Mouse (Mus musculus): ENCODE measurements around the gene Plxnb2. TPM values are rescaled to one million over a fixed set of nuclear protein-coding genes. Genes with fewer than 3 reads are reported as not detected.

Plxnb2 gene
- polyA plus RNA-seq, 1 experiment from 2014 or later: 128 TPM

GRCm38 (mm10) chr15:89110147-89110546 is 70.4 kb downstream of the Plxnb2 start:
- H3K4me2 ChIP-seq: no peak overlapping the region
- WGBS: 76% methylated on average over 9 of the region's 9 CpGs
- peaks cover 51% of the 10 kb centered on the region for H3K36me3 ChIP-seq
- no peak overlapping the region for H3K27ac ChIP-seq
- no peaks in the 10 kb centered on the region for H3K27me3 ChIP-seq (replicated peaks)
- H3K4me3 ChIP-seq (replicated peaks): no peak overlapping the region
- no peaks in the 10 kb centered on the region for H3K9me3 ChIP-seq
- no peak overlapping the region for H3K9ac ChIP-seq
- no peaks in the 10 kb centered on the region for H3K4me1 ChIP-seq
- ATAC-seq (ENCODE audit: insufficient read depth, low FRiP score, low read depth): no peak

DNA sequence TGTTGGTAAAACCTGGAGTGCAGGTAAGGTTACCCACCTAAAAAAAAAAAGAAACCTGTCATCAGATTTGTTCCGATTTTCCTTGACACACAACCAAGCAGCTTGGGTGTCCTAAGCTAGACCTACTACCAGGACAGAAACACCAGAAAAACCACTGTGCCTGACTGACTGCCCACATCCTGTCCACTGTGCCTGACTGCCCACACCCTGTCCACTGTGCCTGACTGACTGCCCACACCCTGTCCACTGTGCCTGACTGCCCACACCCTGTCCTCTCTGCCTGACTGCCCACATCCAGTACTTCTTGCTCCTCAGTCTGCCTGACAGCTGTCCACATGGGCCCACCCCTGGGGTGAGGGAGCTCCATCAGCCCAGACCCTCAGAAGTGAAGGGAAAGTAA is 73.6 kb downstream of the Plxnb2 start:
- 100% methylated on average over 1 of the region's 1 CpGs for WGBS
- H3K36me3 ChIP-seq: peaks cover 75% of the 10 kb centered on the region

DNA sequence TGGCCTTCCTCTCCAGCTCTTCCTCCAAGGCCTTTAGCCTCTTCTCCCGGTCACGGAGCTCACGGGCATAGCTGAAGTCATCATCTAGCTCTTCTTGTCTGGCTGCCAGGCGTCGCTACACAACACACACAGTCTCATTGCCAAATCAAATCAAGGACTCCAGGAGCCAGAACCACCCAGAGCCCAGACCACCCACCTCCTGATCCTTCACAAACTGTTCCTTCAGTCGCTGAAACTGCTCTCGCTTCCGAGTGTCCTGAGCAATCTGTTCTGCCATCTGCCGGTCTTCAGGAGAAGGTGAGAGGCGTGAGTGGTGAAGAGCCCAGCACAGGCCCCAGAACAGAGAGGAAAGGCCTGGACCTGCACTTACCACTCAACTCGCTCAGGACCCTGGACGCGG is 74.5 kb downstream of the Plxnb2 start:
- no peak overlapping the region for H3K9ac ChIP-seq
- no peaks in the 10 kb centered on the region for H3K27me3 ChIP-seq (replicated peaks)
- no peak overlapping the region for H3K4me2 ChIP-seq
- H3K4me3 ChIP-seq (replicated peaks): no peak overlapping the region
- ATAC-seq (ENCODE audit: insufficient read depth, low FRiP score, low read depth): no peak
- H3K4me1 ChIP-seq: no peaks in the 10 kb centered on the region
- H3K36me3 ChIP-seq: peaks cover 80% of the 10 kb centered on the region
- H3K27ac ChIP-seq: no peak overlapping the region
- 89% methylated on average over 13 of the region's 13 CpGs for WGBS
- H3K9me3 ChIP-seq: no peaks in the 10 kb centered on the region

More for the DNA sequence above, 73.6 kb downstream of the Plxnb2 start:
- Histone ChIP-seq H3K4me1 (no peaks in the 10 kb centered on the region), H3K27ac (no peak overlapping the region), H3K4me2 (no peak overlapping the region), H3K9ac (no peak overlapping the region), H3K4me3 (replicated peaks) (no peak overlapping the region), H3K27me3 (replicated peaks) (no peaks in the 10 kb centered on the region), H3K9me3 (no peaks in the 10 kb centered on the region)
- ATAC-seq (ENCODE audit: insufficient read depth, low FRiP score, low read depth): no peak

Small RNA genes within 50 kb of the gene (microRNA-seq; reads per million reads assigned to microRNA genes)
- gene Mir6958: 1.2 reads per million
- gene Mir7118: 0.58 reads per million

Other genes with a start within 250 kb of the Plxnb2 start
- gene Ttll8, start 226.4 kb downstream of the Plxnb2 start, polyA plus RNA-seq (2015; fragmentation: Nextera tagmentation; extraction: Ambion mirVana): not detected in 2 replicates
- gene Mlc1, start 201.8 kb downstream of the Plxnb2 start, polyA plus RNA-seq (2015; fragmentation: Nextera tagmentation; extraction: Ambion mirVana): 0.09 TPM in 1 of 2 replicates, not detected in the other
- 0.08 TPM in 1 of 2 replicates, not detected in the other for gene Mov10l1, start 197.9 kb downstream of the Plxnb2 start, polyA plus RNA-seq (2015; fragmentation: Nextera tagmentation; extraction: Ambion mirVana)
- 0.55 and 0.64 TPM in 2 replicates for gene Panx2, start 121.1 kb downstream of the Plxnb2 start, polyA plus RNA-seq (2015; fragmentation: Nextera tagmentation; extraction: Ambion mirVana)
- gene Trabd, start 105.7 kb downstream of the Plxnb2 start, polyA plus RNA-seq (2015; fragmentation: Nextera tagmentation; extraction: Ambion mirVana): 57.1 and 60.0 TPM in 2 replicates
- 17.9 and 19.7 TPM in 2 replicates for gene Selenoo, start 91.7 kb downstream of the Plxnb2 start, polyA plus RNA-seq (2015; fragmentation: Nextera tagmentation; extraction: Ambion mirVana)
- gene Tubgcp6, start 57.7 kb downstream of the Plxnb2 start, polyA plus RNA-seq (2015; fragmentation: Nextera tagmentation; extraction: Ambion mirVana): 12.0 and 12.9 TPM in 2 replicates
- gene Hdac10, start 52.1 kb downstream of the Plxnb2 start, polyA plus RNA-seq (2015; fragmentation: Nextera tagmentation; extraction: Ambion mirVana): 20.9 and 23.3 TPM in 2 replicates
- 3.8 and 4.7 TPM in 2 replicates for gene Mapk12, start 40.1 kb downstream of the Plxnb2 start, polyA plus RNA-seq (2015; fragmentation: Nextera tagmentation; extraction: Ambion mirVana)
- 5.9 and 6.4 TPM in 2 replicates for gene Mapk11, start 31.2 kb downstream of the Plxnb2 start, polyA plus RNA-seq (2015; fragmentation: Nextera tagmentation; extraction: Ambion mirVana)
- 12.5 and 14.9 TPM in 2 replicates for gene Dennd6b, start 15.7 kb upstream of the Plxnb2 start, polyA plus RNA-seq (2015; fragmentation: Nextera tagmentation; extraction: Ambion mirVana)
- gene Ppp6r2, start 30.8 kb upstream of the Plxnb2 start, polyA plus RNA-seq (2015; fragmentation: Nextera tagmentation; extraction: Ambion mirVana): 25.4 and 28.5 TPM in 2 replicates
- gene Sbf1, start 134.5 kb upstream of the Plxnb2 start, polyA plus RNA-seq (2015; fragmentation: Nextera tagmentation; extraction: Ambion mirVana): 45.3 and 45.9 TPM in 2 replicates
- 0.76 and 1.1 TPM in 2 replicates for gene Adm2, start 141.9 kb upstream of the Plxnb2 start, polyA plus RNA-seq (2015; fragmentation: Nextera tagmentation; extraction: Ambion mirVana)
- gene Miox, start 153.6 kb upstream of the Plxnb2 start, polyA plus RNA-seq (2015; fragmentation: Nextera tagmentation; extraction: Ambion mirVana): 0.53 and 0.71 TPM in 2 replicates
- 57.3 and 62.3 TPM in 2 replicates for gene Lmf2, start 174.9 kb upstream of the Plxnb2 start, polyA plus RNA-seq (2015; fragmentation: Nextera tagmentation; extraction: Ambion mirVana)
- gene Ncaph2, start 174.9 kb upstream of the Plxnb2 start, polyA plus RNA-seq (2015; fragmentation: Nextera tagmentation; extraction: Ambion mirVana): 127 and 141 TPM in 2 replicates
- gene Sco2, start 193.1 kb upstream of the Plxnb2 start, polyA plus RNA-seq (2015; fragmentation: Nextera tagmentation; extraction: Ambion mirVana): 6.7 and 7.3 TPM in 2 replicates
- gene Tymp, start 196.3 kb upstream of the Plxnb2 start, polyA plus RNA-seq (2015; fragmentation: Nextera tagmentation; extraction: Ambion mirVana): 1.3 and 1.5 TPM in 2 replicates
- 0.48 and 0.84 TPM in 2 replicates for gene Odf3b, start 198.5 kb upstream of the Plxnb2 start, polyA plus RNA-seq (2015; fragmentation: Nextera tagmentation; extraction: Ambion mirVana)
- not detected in 2 replicates for gene Klhdc7b, start 204.1 kb upstream of the Plxnb2 start, polyA plus RNA-seq (2015; fragmentation: Nextera tagmentation; extraction: Ambion mirVana)
- gene Syce3, start 229.7 kb upstream of the Plxnb2 start, polyA plus RNA-seq (2015; fragmentation: Nextera tagmentation; extraction: Ambion mirVana): not detected in 2 replicates
- gene Cpt1b, start 245.1 kb upstream of the Plxnb2 start, polyA plus RNA-seq (2015; fragmentation: Nextera tagmentation; extraction: Ambion mirVana): 0.63 and 0.66 TPM in 2 replicates
- gene C730034F03Rik, start 248.8 kb upstream of the Plxnb2 start, polyA plus RNA-seq (2015; fragmentation: Nextera tagmentation; extraction: Ambion mirVana): 3.6 and 4.2 TPM in 2 replicates
- gene Gm44502, start 248.9 kb upstream of the Plxnb2 start, polyA plus RNA-seq (2015; fragmentation: Nextera tagmentation; extraction: Ambion mirVana): not detected in 2 replicates
- 51.3 and 55.5 TPM in 2 replicates for gene Chkb, start 249.1 kb upstream of the Plxnb2 start, polyA plus RNA-seq (2015; fragmentation: Nextera tagmentation; extraction: Ambion mirVana)

Data from stomach, embryonic 15.5 days (tissue).